Mouse (Mus musculus): ENCODE measurements at regions not wholly inside any gene's neighbourhood (a gene's known extent, or its start where the extent isn't known, plus 50 kb on each side); places are given as distances from the start of the nearest gene placed in this dataset.

- Histone ChIP-seq H3K4me1 (ENCODE audit: control insufficient read depth, insufficient read depth, low read length) (no peaks in the 10 kb centered on the region), H3K27me3 (ENCODE audit: control insufficient read depth, insufficient read depth, low read length) (no peaks in the 10 kb centered on the region), H3K4me3 (ENCODE audit: low read depth, low read length) (no peak overlapping the region), H3K27ac (replicated peaks; ENCODE audit: low read depth, low read length) (no peak overlapping the region), H3K9me3 (replicated peaks; ENCODE audit: control insufficient read depth, low read length) (no peaks in the 10 kb centered on the region), H3K4me2 (ENCODE audit: low read depth, low read length) (no peak overlapping the region), H3K36me3 (replicated peaks; ENCODE audit: control insufficient read depth, insufficient read depth, low read depth, low read length) (no peaks in the 10 kb centered on the region), H3K9ac (replicated peaks; ENCODE audit: low read length) (no peak overlapping the region)
- 66% methylated on average over 6 of the region's 6 CpGs for WGBS
- DNase-seq (ENCODE audit: low spot score), result no peak
- ATAC-seq (replicated peaks; ENCODE audit: insufficient number of reproducible peaks, low FRiP score, low TSS enrichment, low read depth), result no peak
Measured at GRCm38 (mm10) chr8:50300316-50300715, 1456.6 kb upstream of the Tenm3 start.

DNA sequence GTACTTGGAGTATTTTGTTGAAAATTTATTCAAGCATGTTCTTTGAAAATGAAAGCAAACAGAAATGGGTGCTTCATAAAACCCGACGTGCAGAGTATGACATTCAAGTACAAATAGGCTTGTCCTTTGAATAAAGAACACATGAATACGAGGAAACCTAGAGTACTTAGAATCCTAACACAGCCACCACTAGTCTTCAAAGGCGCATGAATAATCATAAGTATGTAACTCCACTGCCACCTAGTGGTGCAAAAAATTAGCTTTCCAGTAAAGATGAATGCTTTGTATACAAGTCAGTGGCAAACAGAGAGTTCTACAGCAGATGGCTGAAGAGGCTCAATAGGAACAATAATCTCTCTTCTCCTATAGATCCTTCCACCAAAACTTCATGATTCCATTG is 1449.8 kb upstream of the Tenm3 start:
- DNase-seq (ENCODE audit: low spot score) (peak; percentile 96), ATAC-seq (replicated peaks; ENCODE audit: insufficient number of reproducible peaks, low FRiP score, low TSS enrichment, low read depth) (0 out of 2 replicates have a peak, but pooled peaks have one; percentile 34)
- H3K36me3 ChIP-seq (replicated peaks; ENCODE audit: control insufficient read depth, insufficient read depth, low read depth, low read length), result no peaks in the 10 kb centered on the region
- H3K9ac ChIP-seq (replicated peaks; ENCODE audit: low read length), result no peak overlapping the region
- H3K4me1 ChIP-seq (ENCODE audit: control insufficient read depth, insufficient read depth, low read length), result no peaks in the 10 kb centered on the region
- H3K4me3 ChIP-seq (ENCODE audit: low read depth, low read length), result no peak overlapping the region
- no peak overlapping the region for H3K27ac ChIP-seq (replicated peaks; ENCODE audit: low read depth, low read length)
- no peaks in the 10 kb centered on the region for H3K9me3 ChIP-seq (replicated peaks; ENCODE audit: control insufficient read depth, low read length)
- no peak overlapping the region for H3K4me2 ChIP-seq (ENCODE audit: low read depth, low read length)
- WGBS, result 6% methylated on average over 4 of the region's 4 CpGs
- no peaks in the 10 kb centered on the region for H3K27me3 ChIP-seq (ENCODE audit: control insufficient read depth, insufficient read depth, low read length)

- Histone ChIP-seq H3K27me3 (ENCODE audit: control insufficient read depth, insufficient read depth, low read length) (no peaks in the 10 kb centered on the region), H3K36me3 (replicated peaks; ENCODE audit: control insufficient read depth, insufficient read depth, low read depth, low read length) (no peaks in the 10 kb centered on the region), H3K27ac (replicated peaks; ENCODE audit: low read depth, low read length) (no peak overlapping the region), H3K9me3 (replicated peaks; ENCODE audit: control insufficient read depth, low read length) (no peaks in the 10 kb centered on the region), H3K4me2 (ENCODE audit: low read depth, low read length) (no peak overlapping the region), H3K9ac (replicated peaks; ENCODE audit: low read length) (no peak overlapping the region), H3K4me1 (ENCODE audit: control insufficient read depth, insufficient read depth, low read length) (no peaks in the 10 kb centered on the region), H3K4me3 (ENCODE audit: low read depth, low read length) (no peak overlapping the region)
- WGBS, result 36% methylated on average over 7 of the region's 7 CpGs
- DNase-seq (ENCODE audit: low spot score), result peak; percentile 78
- ATAC-seq (replicated peaks; ENCODE audit: insufficient number of reproducible peaks, low FRiP score, low TSS enrichment, low read depth), result no peak
Measured at GRCm38 (mm10) chr8:50292158-50292557, 1448.4 kb upstream of the Tenm3 start.

- no peaks in the 10 kb centered on the region for H3K9me3 ChIP-seq (replicated peaks; ENCODE audit: control insufficient read depth, low read length)
- no peak overlapping the region for H3K4me3 ChIP-seq (ENCODE audit: low read depth, low read length)
- H3K27me3 ChIP-seq (ENCODE audit: control insufficient read depth, insufficient read depth, low read length), result no peaks in the 10 kb centered on the region
- no peak overlapping the region for H3K9ac ChIP-seq (replicated peaks; ENCODE audit: low read length)
- ATAC-seq (replicated peaks; ENCODE audit: insufficient number of reproducible peaks, low FRiP score, low TSS enrichment, low read depth) (no peak), DNase-seq (ENCODE audit: low spot score) (no peak)
- H3K36me3 ChIP-seq (replicated peaks; ENCODE audit: control insufficient read depth, insufficient read depth, low read depth, low read length), result no peaks in the 10 kb centered on the region
- 84% methylated on average over 1 of the region's 1 CpGs for WGBS
- no peaks in the 10 kb centered on the region for H3K4me1 ChIP-seq (ENCODE audit: control insufficient read depth, insufficient read depth, low read length)
- no peak overlapping the region for H3K27ac ChIP-seq (replicated peaks; ENCODE audit: low read depth, low read length)
- H3K4me2 ChIP-seq (ENCODE audit: low read depth, low read length), result no peak overlapping the region
Measured at GRCm38 (mm10) chr8:50276346-50276745, 1432.6 kb upstream of the Tenm3 start.

DNA sequence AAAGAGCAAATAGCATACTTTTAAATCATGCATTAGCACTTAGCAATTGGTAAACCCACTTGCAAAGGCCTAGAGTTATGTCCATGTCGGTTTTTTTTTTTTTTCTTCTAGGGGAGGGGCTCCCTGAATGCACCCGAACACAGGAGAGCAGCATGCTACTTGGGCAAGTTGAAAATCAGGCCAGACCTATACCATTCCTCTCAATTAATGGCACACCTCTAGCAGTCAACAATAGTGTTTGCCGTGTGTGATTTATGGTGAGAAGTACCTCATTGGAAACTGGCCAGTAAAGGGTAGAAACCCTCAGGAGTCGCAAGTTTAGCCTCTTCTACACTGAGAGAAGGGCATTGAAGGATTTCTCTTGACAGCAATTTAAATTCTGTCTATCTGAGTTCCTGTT is 1421.0 kb upstream of the Tenm3 start:
- Histone ChIP-seq H3K36me3 (replicated peaks; ENCODE audit: control insufficient read depth, insufficient read depth, low read depth, low read length) (no peaks in the 10 kb centered on the region), H3K4me3 (ENCODE audit: low read depth, low read length) (no peak overlapping the region), H3K9ac (replicated peaks; ENCODE audit: low read length) (no peak overlapping the region), H3K27me3 (ENCODE audit: control insufficient read depth, insufficient read depth, low read length) (no peaks in the 10 kb centered on the region), H3K4me2 (ENCODE audit: low read depth, low read length) (no peak overlapping the region), H3K4me1 (ENCODE audit: control insufficient read depth, insufficient read depth, low read length) (no peaks in the 10 kb centered on the region), H3K27ac (replicated peaks; ENCODE audit: low read depth, low read length) (no peak overlapping the region), H3K9me3 (replicated peaks; ENCODE audit: control insufficient read depth, low read length) (no peaks in the 10 kb centered on the region)
- no peak for DNase-seq (ENCODE audit: low spot score)
- WGBS, result 63% methylated on average over 4 of the region's 4 CpGs
- ATAC-seq (replicated peaks; ENCODE audit: insufficient number of reproducible peaks, low FRiP score, low TSS enrichment, low read depth), result no peak

Measured in embryonic facial prominence, embryonic 11.5 days (tissue).